Mouse (Mus musculus): ENCODE measurements at regions not wholly inside any gene's neighbourhood (a gene's known extent, or its start where the extent isn't known, plus 50 kb on each side); places are given as distances from the start of the nearest gene placed in this dataset.
"Not testable (repeated sequence)": the region's sequence is repeated elsewhere in the genome, so short reads cannot be mapped to it uniquely, and the experiment has no call there.

DNA sequence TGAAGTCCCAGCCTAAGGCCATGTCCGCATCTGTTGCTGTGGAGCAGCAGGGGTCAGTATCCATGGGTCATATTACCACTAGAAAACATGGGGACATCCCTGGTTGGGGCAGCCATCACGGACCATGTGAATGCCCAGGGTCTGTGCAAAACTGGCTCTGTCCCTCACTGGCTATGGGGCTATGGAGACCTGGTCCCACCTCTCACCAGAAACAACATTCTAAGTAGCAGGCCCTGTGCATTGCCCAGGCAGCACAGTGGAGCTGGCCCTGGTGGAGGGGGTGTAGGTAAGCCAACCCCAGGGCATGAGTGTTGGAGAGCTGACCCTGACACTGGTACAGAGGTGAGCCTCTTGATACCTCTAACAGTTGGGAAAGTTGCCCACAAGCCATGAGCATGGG, 213.7 kb downstream of the Macc1 start:
- H3K27ac ChIP-seq (ENCODE audit: low read depth, low read length): no peak overlapping the region
- no peaks in the 10 kb centered on the region for H3K9me3 ChIP-seq (ENCODE audit: control insufficient read depth, low read length)
- 0 out of 2 replicates have a peak, but pooled peaks have one; percentile 18 for ATAC-seq (replicated peaks; ENCODE audit: low FRiP score)
- no peaks in the 10 kb centered on the region for H3K36me3 ChIP-seq (ENCODE audit: control insufficient read depth, insufficient read depth, low read length)
- H3K4me2 ChIP-seq: no peak overlapping the region
- H3K27me3 ChIP-seq (replicated peaks; ENCODE audit: control insufficient read depth, insufficient read depth, low read length): no peaks in the 10 kb centered on the region
- no peak overlapping the region for H3K9ac ChIP-seq (ENCODE audit: low read depth, low read length)
- no peak for DNase-seq (ENCODE audit: low spot score)
- H3K4me3 ChIP-seq (ENCODE audit: low read depth, low read length): no peak overlapping the region
- 67% methylated on average over 2 of the region's 2 CpGs for WGBS
- no peaks in the 10 kb centered on the region for H3K4me1 ChIP-seq (replicated peaks; ENCODE audit: control insufficient read depth, insufficient read depth, low read length)

- H3K27me3 ChIP-seq (replicated peaks; ENCODE audit: control insufficient read depth, insufficient read depth, low read length); H3K9ac ChIP-seq (ENCODE audit: low read depth, low read length); H3K4me1 ChIP-seq (replicated peaks; ENCODE audit: control insufficient read depth, insufficient read depth, low read length); H3K4me2 ChIP-seq; H3K27ac ChIP-seq (ENCODE audit: low read depth, low read length); H3K4me3 ChIP-seq (ENCODE audit: low read depth, low read length); DNase-seq (ENCODE audit: low spot score); ATAC-seq (replicated peaks; ENCODE audit: low FRiP score); H3K36me3 ChIP-seq (ENCODE audit: control insufficient read depth, insufficient read depth, low read length); H3K9me3 ChIP-seq (ENCODE audit: control insufficient read depth, low read length): not testable (repeated sequence)
- WGBS: 67% methylated on average over 2 of the region's 2 CpGs
These were observed 234.3 kb downstream of the Macc1 start for GRCm38 (mm10) chr12:119548376-119548775.

- WGBS: 83% methylated on average over 3 of the region's 3 CpGs
These were observed 262.6 kb downstream of the Macc1 start for GRCm38 (mm10) chr12:119576690-119577089.

GRCm38 (mm10) chr12:119577280-119577679, 263.2 kb downstream of the Macc1 start:
- H3K9ac ChIP-seq (ENCODE audit: low read depth, low read length): no peak overlapping the region
- no peak overlapping the region for H3K4me3 ChIP-seq (ENCODE audit: low read depth, low read length)
- no peaks in the 10 kb centered on the region for H3K4me1 ChIP-seq (replicated peaks; ENCODE audit: control insufficient read depth, insufficient read depth, low read length)
- no peaks in the 10 kb centered on the region for H3K36me3 ChIP-seq (ENCODE audit: control insufficient read depth, insufficient read depth, low read length)
- no peaks in the 10 kb centered on the region; the same call in 1 of the 2 replicates for H3K9me3 ChIP-seq (ENCODE audit: control insufficient read depth, low read length)
- no peak overlapping the region for H3K27ac ChIP-seq (ENCODE audit: low read depth, low read length)
- H3K4me2 ChIP-seq: no peak overlapping the region
- no peak for ATAC-seq (replicated peaks; ENCODE audit: low FRiP score)
- H3K27me3 ChIP-seq (replicated peaks; ENCODE audit: control insufficient read depth, insufficient read depth, low read length): no peaks in the 10 kb centered on the region
- DNase-seq (ENCODE audit: low spot score): no peak

More at GRCm38 (mm10) chr12:119576690-119577089, 262.6 kb downstream of the Macc1 start:
- Histone ChIP-seq H3K27me3 (replicated peaks; ENCODE audit: control insufficient read depth, insufficient read depth, low read length) (no peaks in the 10 kb centered on the region), H3K9me3 (ENCODE audit: control insufficient read depth, low read length) (no peaks in the 10 kb centered on the region; the same call in 1 of the 2 replicates), H3K4me2 (no peak overlapping the region), H3K4me3 (ENCODE audit: low read depth, low read length) (no peak overlapping the region), H3K4me1 (replicated peaks; ENCODE audit: control insufficient read depth, insufficient read depth, low read length) (no peaks in the 10 kb centered on the region), H3K36me3 (ENCODE audit: control insufficient read depth, insufficient read depth, low read length) (no peaks in the 10 kb centered on the region), H3K27ac (ENCODE audit: low read depth, low read length) (no peak overlapping the region), H3K9ac (ENCODE audit: low read depth, low read length) (no peak overlapping the region)
- DNase-seq (ENCODE audit: low spot score) (no peak), ATAC-seq (replicated peaks; ENCODE audit: low FRiP score) (no peak)

DNA sequence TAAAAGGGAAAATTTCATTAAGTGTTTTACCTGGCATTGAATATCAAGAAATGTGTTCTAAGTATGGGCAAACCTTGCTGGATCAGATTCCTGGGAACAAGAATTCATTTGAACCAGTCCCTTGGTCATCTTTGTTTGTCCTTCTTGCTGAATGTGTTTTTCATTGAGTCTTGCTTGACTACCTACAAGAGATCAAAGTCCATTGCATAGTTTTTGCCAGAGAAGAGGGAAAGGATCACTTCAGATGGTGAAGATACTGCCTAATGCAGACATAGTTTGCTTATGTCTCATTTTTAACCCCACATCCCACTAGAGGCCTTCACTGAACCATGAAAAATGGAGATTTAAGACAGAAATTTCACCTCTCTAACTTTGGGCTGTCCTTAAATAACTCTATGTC, 287.3 kb downstream of the Macc1 start:
- no peaks in the 10 kb centered on the region for H3K9me3 ChIP-seq (ENCODE audit: control insufficient read depth, low read length)
- DNase-seq (ENCODE audit: low spot score) (no peak), ATAC-seq (replicated peaks; ENCODE audit: low FRiP score) (no peak)
- H3K36me3 ChIP-seq (ENCODE audit: control insufficient read depth, insufficient read depth, low read length): no peaks in the 10 kb centered on the region
- no peak overlapping the region for H3K4me2 ChIP-seq
- no peak overlapping the region for H3K27ac ChIP-seq (ENCODE audit: low read depth, low read length)
- H3K9ac ChIP-seq (ENCODE audit: low read depth, low read length): no peak overlapping the region
- no peaks in the 10 kb centered on the region for H3K4me1 ChIP-seq (replicated peaks; ENCODE audit: control insufficient read depth, insufficient read depth, low read length)
- H3K4me3 ChIP-seq (ENCODE audit: low read depth, low read length): no peak overlapping the region
- no peaks in the 10 kb centered on the region for H3K27me3 ChIP-seq (replicated peaks; ENCODE audit: control insufficient read depth, insufficient read depth, low read length)

DNA sequence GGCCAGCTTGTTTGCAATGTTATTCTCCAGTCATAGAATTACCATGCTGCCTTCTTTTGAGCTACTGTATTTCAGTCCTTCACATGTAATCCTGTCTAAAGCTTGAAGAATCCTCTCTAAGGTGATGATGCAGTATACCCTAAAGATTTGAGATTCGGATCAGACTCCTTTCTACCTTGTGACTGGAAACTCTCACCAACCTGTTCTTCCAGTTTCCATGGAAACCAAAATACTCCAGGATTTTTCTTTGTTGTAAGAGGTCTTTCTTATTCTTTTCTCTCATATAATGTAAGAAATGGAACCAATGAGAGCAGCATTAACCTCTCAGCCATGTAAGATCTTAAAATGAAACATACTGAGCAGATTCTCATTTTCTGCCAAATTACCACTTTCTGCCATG, 310.2 kb downstream of the Macc1 start:
- Histone ChIP-seq H3K4me2 (no peak overlapping the region), H3K27ac (ENCODE audit: low read depth, low read length) (no peak overlapping the region), H3K9ac (ENCODE audit: low read depth, low read length) (no peak overlapping the region), H3K4me1 (replicated peaks; ENCODE audit: control insufficient read depth, insufficient read depth, low read length) (no peaks in the 10 kb centered on the region), H3K27me3 (replicated peaks; ENCODE audit: control insufficient read depth, insufficient read depth, low read length) (no peaks in the 10 kb centered on the region), H3K36me3 (ENCODE audit: control insufficient read depth, insufficient read depth, low read length) (no peaks in the 10 kb centered on the region), H3K9me3 (ENCODE audit: control insufficient read depth, low read length) (no peaks in the 10 kb centered on the region), H3K4me3 (ENCODE audit: low read depth, low read length) (no peak overlapping the region)
- DNase-seq (ENCODE audit: low spot score) (no peak), ATAC-seq (replicated peaks; ENCODE audit: low FRiP score) (no peak)
- WGBS: 56% methylated on average over 1 of the region's 1 CpGs

- H3K4me1 ChIP-seq (replicated peaks; ENCODE audit: control insufficient read depth, insufficient read depth, low read length): no peaks in the 10 kb centered on the region
- H3K36me3 ChIP-seq (ENCODE audit: control insufficient read depth, insufficient read depth, low read length): no peaks in the 10 kb centered on the region
- no peak overlapping the region for H3K4me3 ChIP-seq (ENCODE audit: low read depth, low read length)
- H3K9me3 ChIP-seq (ENCODE audit: control insufficient read depth, low read length): no peaks in the 10 kb centered on the region
- no peak overlapping the region for H3K4me2 ChIP-seq
- ATAC-seq (replicated peaks; ENCODE audit: low FRiP score) (no peak), DNase-seq (ENCODE audit: low spot score) (no peak)
- H3K27me3 ChIP-seq (replicated peaks; ENCODE audit: control insufficient read depth, insufficient read depth, low read length): no peaks in the 10 kb centered on the region
- H3K27ac ChIP-seq (ENCODE audit: low read depth, low read length): no peak overlapping the region
- no peak overlapping the region for H3K9ac ChIP-seq (ENCODE audit: low read depth, low read length)
- WGBS: 67% methylated on average over 2 of the region's 2 CpGs
These were observed 290.3 kb upstream of the Tmem196 start for GRCm38 (mm10) chr12:119655366-119655765.
